Mouse (Mus musculus): ENCODE measurements around the gene Scel.
"Not testable (repeated sequence)": the region's sequence is repeated elsewhere in the genome, so short reads cannot be mapped to it uniquely, and the experiment has no call there.

Gene Scel

DNA sequence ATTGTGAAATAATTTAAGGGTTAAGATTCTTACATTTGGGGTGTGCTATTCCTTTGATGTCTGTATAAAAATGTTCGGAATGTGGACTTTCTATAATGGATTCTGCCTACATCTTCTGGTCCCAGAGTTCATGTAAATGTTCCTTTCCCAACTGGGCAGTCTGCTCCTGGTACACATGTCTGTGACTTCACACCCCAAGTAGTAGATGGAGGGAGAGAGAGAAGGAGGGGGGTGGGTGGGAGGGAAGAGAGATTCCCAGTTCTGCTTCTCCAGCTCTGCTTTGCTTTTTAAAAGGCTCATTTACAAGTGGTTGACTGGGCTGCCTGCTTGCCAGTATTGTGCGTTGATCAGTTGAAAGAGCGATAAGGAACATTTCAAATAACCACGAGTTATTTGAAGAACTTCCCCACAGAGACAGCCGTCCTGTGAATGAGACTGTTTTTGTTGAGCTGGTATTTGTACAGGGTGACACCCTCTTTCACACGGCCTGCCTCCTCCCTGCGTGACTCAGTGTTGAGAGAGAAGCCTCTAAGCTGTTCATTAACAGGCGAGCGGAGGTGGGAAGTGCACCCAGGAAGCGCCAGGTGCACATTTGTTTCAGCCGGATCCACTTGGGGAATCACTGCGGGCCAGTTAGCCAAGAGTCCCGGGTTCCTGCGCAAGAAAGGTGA, at the start of gene Scel:
Scel (plus strand) TSS at position 541 of the 671 bp plus-strand sequence.
- DNase-seq: peak; percentile 55 to 69

DNA sequence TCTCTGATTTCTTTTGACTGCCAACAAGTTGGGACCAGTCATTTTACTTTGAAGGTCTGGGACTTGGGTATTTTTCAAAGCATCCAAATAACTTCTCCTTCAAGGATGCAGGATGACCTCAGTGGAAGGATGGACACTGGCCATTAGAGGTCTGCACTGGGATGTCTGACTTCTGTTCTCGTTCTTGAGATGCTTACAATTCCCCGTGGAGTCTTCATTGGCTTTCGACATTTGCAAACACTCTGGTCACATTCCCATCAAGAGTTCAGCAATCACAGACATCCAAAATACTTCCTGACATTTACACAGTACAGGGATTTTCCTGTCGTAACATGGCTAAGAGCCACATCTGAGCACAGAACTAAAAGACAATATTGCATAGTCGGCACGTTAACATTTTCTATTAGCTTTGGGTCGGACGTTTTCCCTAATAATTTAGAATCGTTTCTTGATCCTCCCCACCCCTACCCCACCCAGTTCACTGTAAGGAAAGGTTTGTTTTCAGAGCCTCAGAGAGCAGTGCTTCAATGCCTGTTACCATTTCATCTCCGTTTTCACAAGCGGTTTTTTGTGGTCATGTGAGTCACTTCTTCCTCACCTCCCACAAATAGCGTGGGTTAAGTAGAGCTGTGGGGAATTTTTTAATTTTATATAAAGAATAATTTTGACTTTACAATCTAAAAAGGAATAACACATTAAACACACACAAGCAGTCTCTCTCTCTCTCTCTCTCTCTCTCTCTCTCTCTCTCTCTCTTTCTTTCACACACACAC, 44.3 kb upstream of the Scel start:
- DNase-seq: no peak

DNA sequence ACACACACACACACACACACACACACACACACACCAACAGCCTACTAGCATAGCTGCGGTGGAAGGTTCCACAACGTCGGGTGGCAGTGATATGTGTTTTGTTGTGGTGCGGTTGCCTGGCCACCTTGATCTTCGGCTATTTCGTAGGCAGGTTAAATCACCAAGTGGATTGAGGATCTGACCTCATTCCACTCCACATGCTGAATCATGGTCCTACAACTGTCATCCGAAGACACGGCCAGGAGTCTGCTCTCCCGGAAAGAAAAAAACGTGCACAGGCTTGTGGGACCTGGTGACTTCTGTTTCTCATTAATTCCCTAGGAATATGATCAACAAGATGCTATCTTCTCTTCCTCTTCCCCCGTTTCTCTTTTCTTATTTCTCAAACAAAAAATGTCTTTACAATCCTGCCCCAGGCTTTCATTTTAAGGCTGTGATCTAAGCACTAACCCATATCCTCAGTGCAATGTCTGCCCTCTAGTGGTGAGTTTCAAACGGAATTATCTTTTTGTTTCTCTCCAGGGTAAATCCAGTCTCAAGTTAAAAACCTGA, 43.6 kb upstream of the Scel start:
- peak; percentile 34 to 56 for DNase-seq

DNA sequence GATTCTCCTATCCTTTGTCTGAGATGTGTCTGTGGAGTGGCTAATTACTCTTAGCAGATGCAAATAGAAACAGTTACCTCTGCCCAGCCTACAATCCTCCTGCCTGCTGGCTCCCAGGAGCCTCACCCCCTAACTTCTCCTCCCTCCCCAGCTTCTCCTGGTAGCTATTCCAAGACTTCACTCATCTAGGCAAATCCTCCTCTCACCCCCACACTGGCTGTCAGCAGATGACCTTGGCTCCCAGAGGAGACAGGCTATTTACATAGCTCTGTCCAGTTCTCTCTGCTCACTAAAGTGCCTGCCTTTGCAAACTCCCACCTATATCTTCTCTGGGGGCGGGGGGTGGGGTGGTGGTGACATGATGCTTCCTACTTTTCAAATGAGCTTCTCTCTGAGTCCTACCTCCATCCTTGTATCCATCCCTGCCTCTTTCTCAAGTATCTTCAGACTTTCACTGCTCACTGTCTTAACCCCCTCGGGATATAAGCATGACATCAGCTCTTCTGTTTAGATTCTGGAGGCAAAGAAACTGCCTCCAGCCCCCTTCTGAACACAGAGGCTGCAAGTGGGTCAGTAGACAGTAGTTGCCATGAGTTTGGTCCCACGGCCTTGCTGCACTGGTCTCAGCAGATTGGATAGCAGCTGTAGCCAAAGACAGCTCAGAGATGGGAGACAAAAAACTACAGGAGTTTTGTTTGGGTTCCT, 41.9 kb upstream of the Scel start:
- DNase-seq: no peak

DNA sequence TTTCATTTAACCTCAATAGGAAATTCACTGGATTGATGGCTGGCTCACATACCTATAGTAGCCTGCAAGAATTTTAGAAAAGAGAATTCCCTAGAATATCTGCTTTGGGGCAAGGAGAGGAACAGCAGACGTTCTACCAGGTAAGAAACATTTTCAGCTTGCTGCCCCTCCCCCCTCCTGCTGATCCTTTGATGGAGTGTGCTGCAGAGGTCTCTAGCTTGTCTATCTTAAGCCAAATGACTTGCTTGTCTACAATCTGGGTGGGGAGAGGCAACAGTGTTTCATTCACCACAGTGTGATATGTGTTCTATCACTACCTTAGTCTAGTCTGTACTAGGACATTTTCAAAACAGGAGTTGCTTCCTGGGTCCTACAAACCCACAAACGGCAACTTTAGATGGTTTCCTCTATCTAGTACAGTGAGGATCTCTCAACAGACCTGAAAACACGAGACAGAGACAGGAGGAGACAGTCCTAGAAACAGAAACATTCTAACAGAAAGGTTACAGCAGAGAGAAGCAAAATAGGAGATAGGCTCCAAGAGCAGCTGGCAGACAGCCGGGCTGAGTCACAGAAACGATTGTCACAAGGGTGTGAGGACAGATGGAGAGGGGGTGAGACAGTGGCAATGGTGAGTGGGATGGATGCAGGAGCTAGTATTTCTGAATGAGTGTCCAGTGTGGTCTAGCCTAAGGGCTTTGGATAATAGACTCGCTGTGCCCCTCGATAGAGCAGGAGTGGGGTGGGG, 41.2 kb upstream of the Scel start:
- no peak for DNase-seq

DNA sequence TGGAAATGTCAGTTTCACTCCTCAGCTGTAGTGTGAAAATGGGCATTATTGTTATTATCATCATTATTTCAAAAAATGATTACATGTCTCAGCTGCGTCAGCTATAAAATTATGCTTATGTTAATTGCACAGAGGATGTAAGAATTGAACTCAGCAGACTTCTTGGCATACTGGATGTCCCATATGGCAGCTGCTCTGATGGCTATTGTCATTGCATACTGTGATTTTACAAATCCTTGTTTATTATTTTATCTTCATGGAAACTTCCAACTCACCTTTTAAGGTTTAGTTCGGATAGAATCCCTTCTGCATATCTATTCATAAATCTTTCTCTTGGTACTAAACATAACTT, 40.6 kb upstream of the Scel start:
- no peak for DNase-seq

DNA sequence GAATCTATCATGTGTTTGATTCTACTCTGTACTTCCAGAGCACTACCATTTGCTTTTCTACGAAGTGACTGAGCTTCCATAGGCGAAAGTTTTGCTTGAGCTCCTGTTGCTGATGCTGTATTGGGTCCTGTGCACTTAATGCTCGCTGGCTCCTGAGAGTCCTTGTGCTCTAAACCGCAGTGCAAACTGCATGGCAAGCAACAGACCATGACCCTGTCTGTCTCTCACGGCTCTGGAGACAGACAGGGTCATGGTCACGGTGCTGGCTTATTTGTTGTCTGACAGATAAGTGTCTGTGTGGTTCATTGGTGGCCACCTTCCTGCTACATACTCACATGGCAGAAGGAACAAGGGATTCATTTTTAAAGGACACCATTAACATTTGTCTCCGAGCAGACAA, 37.8 kb upstream of the Scel start:
- no peak for DNase-seq

DNA sequence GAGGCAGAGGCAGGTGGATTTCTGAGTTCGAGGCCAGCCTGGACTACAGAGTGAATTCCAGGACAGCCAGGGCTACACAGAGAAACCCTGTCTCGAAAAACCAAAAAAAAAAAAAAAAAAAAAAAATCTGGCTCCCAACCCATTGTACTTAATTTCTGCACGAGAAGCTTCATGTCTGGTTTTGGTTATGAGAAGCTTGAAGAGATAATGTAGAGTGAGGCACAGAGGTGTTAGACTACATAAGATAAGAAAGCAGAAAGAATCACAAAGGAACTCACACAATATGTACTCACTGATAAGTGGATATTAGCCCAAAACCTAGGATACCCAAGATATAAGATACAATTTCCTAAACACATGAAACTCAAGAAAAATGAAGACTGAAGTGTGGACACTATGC, 36.9 kb upstream of the Scel start:
- DNase-seq: not testable (repeated sequence)

DNA sequence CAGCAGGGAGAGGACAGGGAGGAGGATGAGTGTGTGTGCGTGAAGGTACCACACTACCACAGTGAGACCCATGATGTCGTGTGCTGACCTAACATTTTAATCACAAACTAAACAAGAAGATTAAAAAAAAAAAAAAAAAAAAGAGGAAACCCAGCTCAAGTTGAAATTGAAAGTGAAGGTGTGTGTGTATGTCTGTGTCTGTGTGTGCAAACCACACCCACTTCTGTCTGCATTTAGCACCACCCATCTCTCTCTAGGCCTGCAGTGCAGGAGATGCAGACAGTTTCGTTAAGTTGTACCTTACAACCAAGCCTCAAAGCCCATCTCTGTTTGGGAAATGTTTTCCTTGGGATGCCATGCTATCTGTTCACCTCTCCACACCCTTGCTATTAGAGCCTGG, 35.9 kb upstream of the Scel start:
- DNase-seq: no peak

DNA sequence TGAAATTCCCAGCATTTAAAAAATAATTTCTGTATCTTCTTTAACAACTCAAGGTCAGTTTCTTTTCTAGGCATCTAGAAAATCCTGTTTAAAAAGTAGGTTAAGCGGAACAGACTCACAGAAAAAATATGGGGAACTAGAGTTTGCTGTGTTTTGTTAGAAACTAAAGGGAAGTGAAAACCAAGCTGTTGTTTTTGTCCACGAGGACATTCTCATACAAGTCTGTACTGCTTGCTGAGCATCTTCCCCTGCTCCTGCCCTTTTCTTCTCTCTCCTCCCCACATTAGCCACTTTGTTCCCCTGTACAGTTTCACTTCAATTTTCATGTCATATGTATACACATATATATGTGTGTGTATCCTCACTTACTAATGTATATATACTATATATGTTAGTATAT, 35.2 kb upstream of the Scel start:
- no peak for DNase-seq

DNA sequence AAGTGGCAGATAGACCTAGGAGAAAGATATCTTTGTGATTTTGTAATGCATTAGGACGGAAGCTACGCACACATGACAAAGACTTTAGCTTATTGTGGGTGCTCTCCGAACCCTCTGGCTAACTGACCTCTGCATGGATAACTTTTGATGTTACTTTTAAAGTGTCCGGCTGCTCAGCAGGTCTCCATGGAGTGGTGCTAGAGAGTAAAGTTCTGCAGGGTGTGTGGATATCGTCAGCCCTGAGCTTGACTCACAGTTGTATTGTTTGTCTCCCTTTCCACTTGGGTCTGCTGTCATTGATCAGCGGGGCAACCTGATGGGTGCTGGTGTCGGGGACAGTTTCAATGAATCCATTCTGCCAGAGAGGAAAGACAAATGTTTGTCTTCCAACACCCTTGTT, 33.7 kb upstream of the Scel start:
- peak in 1 of 2 experiments; percentile 6 for DNase-seq

DNA sequence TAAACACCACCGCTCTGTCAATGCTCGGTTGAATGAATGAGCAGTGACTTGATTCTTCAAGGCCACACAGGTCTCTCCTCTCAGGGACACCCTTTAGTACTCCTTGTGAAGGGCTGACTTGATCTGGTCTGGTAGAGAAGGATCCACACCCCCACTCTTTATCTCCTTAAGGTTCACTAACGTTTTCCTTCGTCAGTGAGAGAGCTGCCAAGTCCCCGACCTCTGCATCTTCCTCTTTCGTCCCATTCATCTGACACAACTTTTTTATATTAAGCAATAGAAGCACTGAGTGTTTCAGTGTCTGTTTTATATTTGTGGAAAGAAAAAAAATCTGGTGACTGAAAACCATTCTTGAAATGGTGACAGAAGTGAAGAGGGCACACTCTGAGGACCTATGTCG, 31.6 kb upstream of the Scel start:
- DNase-seq: no peak

DNA sequence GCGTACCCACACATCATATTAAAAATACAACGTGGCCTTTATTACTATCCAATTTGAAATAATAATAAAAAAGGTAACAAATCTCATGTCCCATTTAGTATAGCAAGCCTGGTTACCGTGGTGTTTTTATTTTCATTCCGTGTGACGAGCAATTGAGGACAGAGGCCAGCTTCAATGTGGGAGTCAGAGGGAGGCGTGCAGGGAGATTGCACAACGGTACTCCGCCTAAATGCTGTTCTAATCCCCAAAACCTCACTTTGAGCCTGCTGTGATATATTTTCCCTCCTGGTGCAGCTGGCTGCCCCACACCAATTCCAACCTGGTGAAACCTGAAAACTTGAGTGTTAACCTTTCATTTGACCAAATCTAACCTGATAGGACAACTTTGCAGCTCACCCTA, 27.5 kb upstream of the Scel start:
- DNase-seq: no peak

DNA sequence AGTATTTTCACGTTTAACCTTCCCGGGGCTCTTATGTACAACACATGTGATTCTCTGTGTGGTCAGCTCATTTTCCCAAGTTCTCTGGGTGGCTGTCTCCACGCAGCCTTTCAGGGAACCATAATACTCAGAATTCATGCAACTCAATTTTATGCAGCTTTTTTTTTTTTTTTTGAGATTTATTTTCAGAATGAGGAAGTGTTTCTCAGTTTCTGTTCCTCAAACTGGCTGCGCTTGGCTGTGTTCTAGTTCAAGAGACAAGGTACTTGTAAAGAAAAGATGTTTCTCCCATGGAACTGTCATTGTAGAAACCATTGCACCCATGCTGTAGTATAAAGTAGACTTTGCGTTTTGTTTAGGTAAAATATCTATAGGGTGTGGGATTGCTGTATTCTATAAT, 26.2 kb upstream of the Scel start:
- no peak for DNase-seq

DNA sequence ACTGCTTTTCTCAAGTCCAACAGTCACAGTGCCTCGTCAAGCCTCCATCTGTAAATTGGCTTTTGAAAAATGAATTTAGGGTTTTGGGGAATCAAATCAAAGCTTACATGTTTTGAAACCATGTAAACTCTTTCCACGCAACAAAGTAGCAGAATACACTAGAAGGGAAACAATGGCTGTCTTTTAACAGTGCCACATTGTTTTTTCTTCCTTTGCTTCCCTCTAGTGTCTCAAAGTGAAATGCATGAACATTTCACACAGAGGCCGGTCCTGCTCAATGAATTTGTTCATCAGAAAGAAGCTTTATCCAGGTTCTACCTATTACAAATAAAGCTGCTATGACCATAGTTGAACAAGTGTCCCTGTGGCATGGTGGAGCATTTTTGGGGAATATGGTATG, 24.5 kb upstream of the Scel start:
- no peak for DNase-seq

DNA sequence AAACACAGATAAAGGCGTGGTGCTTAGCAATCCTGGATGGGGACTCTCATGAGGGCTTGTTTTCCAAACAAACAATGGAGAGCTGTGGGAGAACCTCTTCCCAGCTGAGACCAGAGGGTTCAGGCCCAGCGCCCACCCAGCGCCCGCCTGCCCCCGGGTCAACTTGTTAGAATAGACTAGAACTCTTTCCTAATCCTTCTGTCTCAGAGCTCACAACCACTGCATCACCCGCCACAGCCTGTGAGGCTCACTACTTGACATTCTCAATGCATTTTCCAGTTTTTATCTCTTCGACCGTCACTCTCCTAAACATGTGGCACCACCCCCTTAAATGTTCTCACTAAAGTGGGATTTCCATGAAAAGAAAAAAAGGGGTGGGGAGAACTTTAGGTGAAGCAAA, 14.9 kb upstream of the Scel start:
- no peak for DNase-seq

DNA sequence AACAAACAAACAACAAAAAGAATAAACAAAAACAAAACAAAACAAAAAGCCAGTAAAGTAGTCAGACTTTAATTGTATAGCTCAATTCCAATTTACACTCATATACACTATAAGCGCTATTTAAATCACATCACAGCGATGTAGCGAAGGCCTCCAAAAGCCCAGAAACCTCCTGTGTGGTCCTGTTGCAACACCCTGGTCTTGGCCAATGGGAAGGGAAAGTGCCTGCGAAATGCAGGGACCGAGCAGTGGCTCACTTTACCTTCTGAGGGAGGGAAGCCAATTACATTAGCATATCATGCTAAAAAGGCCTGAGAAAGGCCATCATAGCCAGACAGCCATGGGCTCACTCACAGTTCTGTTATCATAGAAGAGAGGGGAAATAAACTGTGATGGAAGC, 14.5 kb upstream of the Scel start:
- no peak for DNase-seq

DNA sequence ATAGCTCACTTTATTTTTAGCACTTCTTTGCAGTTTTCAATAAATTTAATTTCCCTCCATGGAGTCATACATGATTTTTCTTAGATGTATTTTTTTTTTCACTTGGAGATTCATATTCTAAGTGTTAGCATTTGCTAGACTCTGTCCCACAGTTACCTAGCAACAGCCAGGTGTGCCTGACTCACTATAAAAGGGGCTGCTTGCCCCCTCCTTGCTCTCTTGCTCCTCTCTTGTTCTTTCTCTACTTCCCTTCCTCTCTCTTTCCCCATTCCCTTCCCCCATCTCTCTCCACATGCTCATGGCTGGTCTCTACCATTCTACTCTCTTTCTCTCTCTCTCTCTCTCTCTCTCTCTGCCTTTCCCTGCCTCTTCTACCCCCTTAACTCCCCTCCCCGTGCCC, 14.1 kb upstream of the Scel start:
- DNase-seq: no peak

DNA sequence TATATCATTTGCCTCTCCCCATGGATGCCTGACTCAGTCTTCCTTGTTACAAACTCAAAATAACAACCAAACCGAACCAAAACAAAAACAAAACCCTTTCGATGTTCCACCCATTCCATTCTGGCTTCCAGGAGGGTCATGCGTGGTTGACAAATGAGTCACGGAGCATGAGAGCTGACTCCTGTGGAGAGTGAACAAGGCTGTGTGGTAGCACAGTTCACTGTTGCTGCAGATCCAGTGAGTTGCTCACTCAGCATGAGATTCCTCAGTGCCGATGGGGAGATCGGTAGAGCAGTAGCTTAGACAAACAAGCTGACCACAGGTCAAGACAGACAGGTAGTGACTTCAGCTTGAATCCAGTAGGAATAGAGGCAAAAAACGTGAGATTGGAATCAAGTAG, 12.8 kb upstream of the Scel start:
- DNase-seq: peak in 1 of 2 experiments; percentile 4

DNA sequence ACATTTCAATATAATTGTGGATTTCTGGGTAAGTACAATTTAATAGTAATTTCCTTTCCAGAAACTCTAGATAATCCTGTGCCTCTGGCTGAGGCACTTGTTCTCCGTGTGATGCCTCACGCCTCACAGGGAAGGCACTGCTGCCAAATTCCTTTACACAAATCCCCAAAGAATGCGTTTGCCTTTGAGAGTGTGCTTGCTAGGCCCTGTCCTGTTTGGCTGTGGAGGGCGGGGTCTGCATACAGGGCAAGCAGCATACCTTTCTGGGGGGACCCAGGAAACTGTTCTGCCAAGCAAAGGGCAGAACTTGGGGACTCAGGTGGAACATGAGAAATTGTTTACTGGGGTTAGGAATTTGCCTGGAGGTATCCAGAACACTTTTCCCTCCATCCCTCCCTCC, 12.2 kb upstream of the Scel start:
- DNase-seq: peak; percentile 5 to 6

DNA sequence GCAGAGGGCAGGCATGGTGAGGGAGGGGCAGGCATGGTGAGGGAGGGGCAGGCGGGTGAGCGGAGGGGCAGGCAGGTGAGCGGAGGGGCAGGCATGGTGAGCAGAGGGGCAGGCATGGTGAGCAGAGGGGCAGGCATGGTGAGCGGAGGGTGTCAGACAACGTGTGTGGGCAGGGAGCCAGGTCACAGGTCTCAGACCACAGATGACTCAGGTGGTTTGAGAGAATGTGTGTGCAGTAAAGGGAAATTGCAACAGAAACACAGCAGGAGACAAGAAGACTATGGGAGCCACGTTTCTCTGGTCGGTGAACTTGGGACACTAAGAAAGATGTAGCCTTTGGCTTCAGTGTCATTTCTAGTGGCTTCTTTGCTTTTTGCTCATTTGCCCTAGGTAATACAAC, 8.6 kb upstream of the Scel start:
- no peak for DNase-seq

DNA sequence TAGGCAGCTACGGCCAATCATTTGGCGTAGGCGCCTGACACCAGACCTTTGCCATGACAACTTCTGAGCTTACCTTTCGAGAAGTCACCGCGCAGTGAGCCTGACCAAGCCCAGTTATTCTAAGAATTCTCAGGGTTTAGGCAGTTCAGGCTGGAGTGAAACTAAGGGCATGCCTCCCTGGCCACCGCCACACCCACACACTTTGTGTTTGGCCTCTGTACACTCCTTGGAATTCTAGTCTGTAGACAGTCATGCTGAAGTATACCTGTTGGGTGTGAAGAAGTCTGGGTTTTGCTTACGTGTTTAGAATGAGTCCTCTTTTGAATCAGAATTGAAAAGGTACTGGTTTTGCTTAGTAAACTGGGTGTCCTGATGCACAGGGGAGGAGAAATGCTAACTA, 3.6 kb upstream of the Scel start:
- DNase-seq: no peak

DNA sequence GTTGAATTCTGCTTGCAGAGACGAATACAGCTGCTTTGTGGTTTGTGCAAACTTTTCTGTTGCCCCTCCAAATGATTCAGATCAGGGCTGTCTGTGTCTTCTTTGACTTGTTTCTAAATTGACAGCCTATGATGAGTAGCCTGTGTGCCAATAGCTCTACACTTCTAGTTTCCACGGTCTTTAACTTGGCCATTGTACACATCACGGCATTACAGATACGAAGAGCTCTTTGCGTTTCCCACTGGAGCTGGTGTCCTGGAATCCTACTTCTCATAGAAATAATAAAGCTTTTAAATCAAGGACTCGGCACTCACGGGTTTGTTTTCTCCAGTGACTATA, 300 bp downstream of the Scel start:
- DNase-seq: no peak

All from kidney, adult 8-10 months (tissue).